Mouse (Mus musculus): Measurements from ENCODE around the gene Rbpms2.
A peak's percentile ranks its signal among the peaks of the same experiment; 100 is the strongest.

Rbpms2 gene

GRCm38 (mm10) chr9:65692959-65693603 is 63.6 kb downstream of the Rbpms2 start:
- peak; percentile 71 for DNase-seq (ENCODE audit: extremely low read depth, low read depth)

- DNase-seq (ENCODE audit: extremely low read depth, low read depth): no peak
Measured at GRCm38 (mm10) chr9:65695646-65696045, 66.2 kb downstream of the Rbpms2 start.

GRCm38 (mm10) chr9:65696337-65696736 is 66.9 kb downstream of the Rbpms2 start:
- no peak for DNase-seq (ENCODE audit: extremely low read depth, low read depth)

- no peak for DNase-seq (ENCODE audit: extremely low read depth, low read depth)
Measured at GRCm38 (mm10) chr9:65697356-65697755, 67.9 kb downstream of the Rbpms2 start.

GRCm38 (mm10) chr9:65697992-65698391 is 68.5 kb downstream of the Rbpms2 start:
- no peak for DNase-seq (ENCODE audit: extremely low read depth, low read depth)

GRCm38 (mm10) chr9:65700504-65700903 is 71.1 kb downstream of the Rbpms2 start:
- DNase-seq (ENCODE audit: extremely low read depth, low read depth): peak; percentile 50

GRCm38 (mm10) chr9:65702286-65702685 is 72.8 kb downstream of the Rbpms2 start:
- no peak for DNase-seq (ENCODE audit: extremely low read depth, low read depth)

- no peak for DNase-seq (ENCODE audit: extremely low read depth, low read depth)
Measured at GRCm38 (mm10) chr9:65703241-65703640, 73.8 kb downstream of the Rbpms2 start.

GRCm38 (mm10) chr9:65703926-65704595 is 74.6 kb downstream of the Rbpms2 start:
- DNase-seq (ENCODE audit: extremely low read depth, low read depth): no peak

All from MEL-GATA-1-ER (cell line).